20 mouse cellular contexts compared by ENCODE assay signal in the genomic region with DNA sequence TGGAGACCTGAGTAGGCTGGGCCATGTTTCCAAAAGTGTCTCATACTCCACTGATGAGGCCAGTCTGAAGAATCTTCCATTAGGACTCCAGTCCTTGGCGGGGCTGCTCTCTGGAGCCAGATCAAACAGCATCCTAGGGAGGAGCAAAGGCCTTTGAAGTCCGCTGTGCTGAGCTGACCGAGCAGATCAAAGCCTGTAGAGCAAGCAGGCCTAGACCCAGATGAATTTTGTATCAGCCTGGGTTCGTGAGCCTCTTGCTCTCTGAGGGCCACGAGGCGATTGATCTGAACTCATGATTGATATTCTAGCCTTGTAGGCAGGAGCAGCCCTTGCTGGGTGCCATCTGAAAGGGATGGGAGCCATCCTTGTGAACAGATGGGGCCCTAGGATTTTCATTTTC. TPM values are rescaled to one million over a fixed set of nuclear protein-coding genes. Genes with fewer than 3 reads are reported as not detected.
DNase-seq lines count a peak whose midpoint lies in the region; ATAC-seq and TF ChIP-seq lines count a peak whose summit lies in the region.
"Had no signal": no experiment of that assay in that cellular context is flagged by ENCODE, and none has a peak within 500 bp of the region (broad histone marks: within the 10 kb centered on the region; RNA-seq: fewer than 3 reads in every experiment).

No protein-coding gene starts in this region.

- DNase-seq in embryo, embryonic 10 days (ENCODE audit: low spot score): peak; percentile 15
- no peak for DNase-seq in embryo, embryonic 9.5 days (ENCODE audit: extremely low spot score)
- no peak for DNase-seq in left cerebral cortex, adult 2 months (ENCODE audit: extremely low spot score in 1 of 2, low spot score in 2 of 2)
- no peak for DNase-seq in left cerebral cortex, postnatal 4 days
- no peak for DNase-seq in neural tube, embryonic 10.5 days (ENCODE audit: extremely low spot score, low spot score)
- DNase-seq in yolk sac, embryonic 10.5 days (ENCODE audit: low spot score): no peak
- DNase-seq in heart, postnatal 25 days (ENCODE audit: low spot score): no peak
- DNase-seq: cerebellum, adult 18-20 months; cerebellum, postnatal 36 days; gastrocnemius, postnatal 25 days; heart, postnatal 10 days; kidney, adult 9 months; kidney, postnatal 36 days; right cerebral cortex, adult 18-20 months; thymus, postnatal 36 days had no signal

- ATAC-seq in neural tube, embryonic 15.5 days (ENCODE audit: low FRiP score): no peak

- no peaks in the 10 kb centered on the region for H3K27me3 ChIP-seq in neural tube, embryonic 15.5 days (replicated peaks)
- H3K27me3 ChIP-seq: embryonic facial prominence, embryonic 12.5 days; lung, embryonic 15.5 days had no signal

- H3K4me1 ChIP-seq in neural tube, embryonic 15.5 days: peaks cover 17% of the 10 kb centered on the region
- H3K4me1 ChIP-seq: embryonic facial prominence, embryonic 12.5 days had no signal

- H3K4me3 ChIP-seq in left cerebral cortex, adult 2 months: no peak overlapping the region
- no peak overlapping the region for H3K4me3 ChIP-seq in neural tube, embryonic 15.5 days (replicated peaks)
- H3K4me3 ChIP-seq: embryonic facial prominence, embryonic 12.5 days; lung, embryonic 15.5 days had no signal

- 56% methylated on average over 6 of the region's 6 CpGs for WGBS in neural tube, embryonic 15.5 days

- 0 out of 2 replicates have a peak overlapping the region, but pooled peaks have one; percentile 10 for H3K9ac ChIP-seq in neural tube, embryonic 15.5 days (replicated peaks)
- H3K9ac ChIP-seq: embryonic facial prominence, embryonic 12.5 days; lung, embryonic 15.5 days had no signal

- H3K9me3 ChIP-seq in neural tube, embryonic 15.5 days (replicated peaks): no peaks in the 10 kb centered on the region
- H3K9me3 ChIP-seq: embryonic facial prominence, embryonic 12.5 days; lung, embryonic 15.5 days had no signal

- intact Hi-C loops in left cerebral cortex, adult 2 months (cut with DNase I): loop anchor here (5.0 kb wide), 1 partner anchor 107 kb away; no protein-coding TSS in a partner anchor
- intact Hi-C loops in left cerebral cortex, postnatal 4 days (cut with DNase I): loop anchor here (5.0 to 10.0 kb wide), 2 partner anchors 58 to 95 kb away; a partner anchor contains a TSS
- intact Hi-C loops in heart, postnatal 25 days (cut with DNase I): no loop called here

- H3K4me2 ChIP-seq in neural tube, embryonic 15.5 days: no peak overlapping the region
- H3K4me2 ChIP-seq: embryonic facial prominence, embryonic 12.5 days; liver, embryonic 11.5 days; lung, embryonic 15.5 days had no signal

- TF ChIP-seq CTCF in left cerebral cortex, adult 2 months (IDR thresholded peaks at IDR 0.05): no peak

- H3K36me3 ChIP-seq in neural tube, embryonic 15.5 days: peaks cover 5% of the 10 kb centered on the region; the same call in 1 of the 2 replicates

- peak overlapping the region; percentile 95 for H3K27ac ChIP-seq in left cerebral cortex, adult 2 months
- H3K27ac ChIP-seq in neural tube, embryonic 15.5 days (replicated peaks): no peak overlapping the region
- H3K27ac ChIP-seq: embryonic facial prominence, embryonic 12.5 days; lung, embryonic 15.5 days had no signal

RNA-seq across cellular contexts. Expression of a gene that starts 10.0 kb away (rescaled TPM):
- 10 to 100 TPM in 1 of 2 experiments, 1 to 10 TPM in 1; 9.5 to 10.9 TPM for total RNA-seq in left cerebral cortex, adult 2 months (2021)
- 10 to 100 TPM; 21.2 to 21.3 TPM for total RNA-seq in left cerebral cortex, postnatal 4 days (2021)
- 6.1 and 10.2 TPM in 2 replicates for polyA plus RNA-seq in neural tube, embryonic 15.5 days (2015; fragmentation: Nextera tagmentation; extraction: Ambion mirVana)
- under 1 TPM; 0.59 to 0.73 TPM for total RNA-seq in heart, postnatal 25 days (2021)

RNA-seq across cellular contexts. Expression of a gene that starts 15.4 kb away (rescaled TPM):
- 1 to 10 TPM; 2.6 to 3.8 TPM for total RNA-seq in left cerebral cortex, adult 2 months (2021)
- 1 to 10 TPM; 2.1 to 3.5 TPM for total RNA-seq in left cerebral cortex, postnatal 4 days (2021)
- polyA plus RNA-seq in neural tube, embryonic 15.5 days (2015; fragmentation: Nextera tagmentation; extraction: Ambion mirVana): 5.6 and 23.0 TPM in 2 replicates
- total RNA-seq in heart, postnatal 25 days (2021): 10 to 100 TPM; 12.0 to 14.9 TPM

RNA-seq across cellular contexts. Expression of a gene that starts 23.0 kb away (rescaled TPM):
- total RNA-seq in left cerebral cortex, adult 2 months (2021): under 1 TPM; 0.28 to 0.66 TPM
- total RNA-seq in left cerebral cortex, postnatal 4 days (2021): 1 to 10 TPM in 1 of 2 experiments, under 1 TPM in 1; 0.44 to 1.3 TPM
- 1.2 and 3.1 TPM in 2 replicates for polyA plus RNA-seq in neural tube, embryonic 15.5 days (2015; fragmentation: Nextera tagmentation; extraction: Ambion mirVana)
- total RNA-seq in heart, postnatal 25 days (2021): under 1 TPM in 1 of 2 experiments, not detected in 1; 0.60 TPM
- total RNA-seq: gastrocnemius, postnatal 25 days had no signal
- polyA plus RNA-seq: small intestine, adult 2 months had no signal

RNA-seq across cellular contexts. Expression of a gene that starts 24.4 kb away (rescaled TPM):
- total RNA-seq in left cerebral cortex, adult 2 months (2021): 100 to 1,000 TPM; 330 to 356 TPM
- 100 to 1,000 TPM; 333 to 354 TPM for total RNA-seq in left cerebral cortex, postnatal 4 days (2021)
- polyA plus RNA-seq in neural tube, embryonic 15.5 days (2015; fragmentation: Nextera tagmentation; extraction: Ambion mirVana): 43.3 and 49.1 TPM in 2 replicates
- not detected for total RNA-seq in heart, postnatal 25 days (2021)

RNA-seq across cellular contexts. Expression of a gene that starts 25.8 kb away (rescaled TPM):
- total RNA-seq in left cerebral cortex, adult 2 months (2021): 1 to 10 TPM; 2.8 to 4.0 TPM
- total RNA-seq in left cerebral cortex, postnatal 4 days (2021): 10 to 100 TPM in 1 of 2 experiments, 1 to 10 TPM in 1; 9.4 to 10.4 TPM
- 21.0 and 30.4 TPM in 2 replicates for polyA plus RNA-seq in neural tube, embryonic 15.5 days (2015; fragmentation: Nextera tagmentation; extraction: Ambion mirVana)
- 10 to 100 TPM in 1 of 2 experiments, 1 to 10 TPM in 1; 9.9 to 11.1 TPM for total RNA-seq in heart, postnatal 25 days (2021)

Comparison
In these comparisons a context has a peak if more than half of its experiments do, and no peak if none do; other contexts are left out.
1. RNA of a gene that starts 10.0 kb away (total RNA-seq): 21.2 to 21.3 TPM in left cerebral cortex, postnatal 4 days and 9.5 to 10.9 TPM in left cerebral cortex, adult 2 months; 0.59 to 0.73 TPM in heart, postnatal 25 days; every median in the first group is over 4 times any median in the second.